Mouse (Mus musculus) CD4-positive, CD25-positive, alpha-beta regulatory T cell, adult 4 months (primary cell): ENCODE measurements around the gene Fam213a. TPM values are rescaled to one million over a fixed set of nuclear protein-coding genes. Genes with fewer than 3 reads are reported as not detected.

Source experiments
- ATAC-seq: one replicate; pipeline ENCODE4 v1.8.0; 2017
- polyA plus RNA-seq, 2 experiments: library from polyadenylated mRNA; unstranded; fragments of 100-300 nt; shearing (Covaris generic); gene quantifications; one replicate each; pipeline ENCODE4 v1.2.1; 2017

Fam213a gene
- polyA plus RNA-seq, 2 experiments from 2014 or later = 12.4 to 13.4 TPM

GRCm38 (mm10) chr14:41004201-41005141 is 9.1 kb downstream of the Fam213a start:
- ATAC-seq = no peak

- ATAC-seq = no peak
These were observed 12.0 kb downstream of the Fam213a start for GRCm38 (mm10) chr14:41001576-41001975.

GRCm38 (mm10) chr14:41000801-41001200 is 12.8 kb downstream of the Fam213a start:
- ATAC-seq = no peak

GRCm38 (mm10) chr14:40999904-41000645 is 13.5 kb downstream of the Fam213a start:
- ATAC-seq = peak; percentile 95

- ATAC-seq = no peak
These were observed 17.4 kb downstream of the Fam213a start for GRCm38 (mm10) chr14:40996171-40996570.

- peak; percentile 45 for ATAC-seq
These were observed 21.1 kb downstream of the Fam213a start for GRCm38 (mm10) chr14:40992464-40992863.

DNA sequence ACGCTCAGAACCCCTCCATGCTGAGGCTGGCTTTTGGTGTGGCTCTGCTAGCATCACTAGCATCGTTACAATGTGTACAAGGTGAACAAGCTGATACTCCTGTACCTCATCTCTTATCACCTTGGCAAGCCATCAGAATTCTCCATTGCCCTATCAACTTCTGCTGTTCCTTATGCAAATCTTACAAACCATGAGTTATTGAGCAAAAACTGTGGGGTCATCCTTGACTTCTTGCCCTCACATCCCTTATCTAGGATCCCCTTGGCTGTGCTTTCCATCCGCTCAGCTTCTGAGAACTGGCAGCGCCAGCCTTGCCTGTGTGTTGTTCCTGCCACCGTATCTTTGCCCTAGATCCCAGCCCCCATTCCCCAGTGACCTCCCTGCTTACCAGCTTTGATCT is 24.8 kb downstream of the Fam213a start:
- no peak for ATAC-seq

GRCm38 (mm10) chr14:40987184-40987583 is 26.4 kb downstream of the Fam213a start:
- no peak for ATAC-seq

- no peak for ATAC-seq
These were observed 28.0 kb downstream of the Fam213a start for GRCm38 (mm10) chr14:40985635-40986034.

- ATAC-seq = no peak
These were observed 33.9 kb downstream of the Fam213a start for GRCm38 (mm10) chr14:40979723-40980122.

GRCm38 (mm10) chr14:40979002-40979401 is 34.6 kb downstream of the Fam213a start:
- no peak for ATAC-seq

DNA sequence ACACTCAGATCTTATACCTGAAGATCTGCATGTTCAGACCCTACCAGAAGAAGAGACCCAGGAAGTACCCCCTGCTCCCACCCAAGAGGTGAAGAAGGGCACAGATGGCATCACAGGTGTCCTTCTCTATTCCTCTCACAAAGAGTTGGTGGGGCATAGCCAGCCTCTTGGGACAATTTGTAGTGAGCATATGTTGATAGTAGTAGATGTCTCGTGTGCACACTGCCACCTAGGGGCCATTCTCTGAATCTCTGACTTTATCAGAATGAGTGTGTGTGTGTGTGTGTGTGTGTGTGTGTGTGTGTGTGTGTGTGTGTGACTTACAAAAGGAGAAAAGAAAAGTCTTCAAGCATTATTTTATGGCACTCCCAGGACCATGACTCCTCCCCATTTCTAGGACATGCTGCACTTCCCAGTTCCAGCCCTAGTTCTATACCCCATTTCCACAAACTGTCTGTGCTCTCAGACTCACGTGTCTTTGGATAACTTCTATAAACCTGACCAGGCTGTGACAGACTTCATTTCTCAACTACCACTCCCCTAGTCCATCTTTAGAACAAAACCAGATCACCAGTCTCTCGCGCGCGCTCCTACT is 38.4 kb downstream of the Fam213a start:
- ATAC-seq = peak; percentile 96

GRCm38 (mm10) chr14:40968051-40968450 is 45.5 kb downstream of the Fam213a start:
- ATAC-seq = no peak

DNA sequence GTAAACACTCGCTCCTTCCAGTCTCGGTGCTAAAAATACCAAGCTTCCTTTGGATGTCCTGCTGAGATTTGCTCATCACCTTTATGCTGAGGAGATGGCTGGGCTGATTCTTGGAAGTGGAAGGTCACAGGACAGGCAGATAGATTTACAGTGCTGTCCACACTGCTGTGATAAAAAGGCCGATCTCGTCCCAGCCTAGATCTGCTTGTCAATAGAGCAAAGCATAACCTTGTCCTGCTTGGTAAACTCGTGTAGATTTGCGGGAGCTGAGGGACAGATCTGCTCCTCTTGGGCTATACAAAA is 46.0 kb downstream of the Fam213a start:
- ATAC-seq = no peak

DNA sequence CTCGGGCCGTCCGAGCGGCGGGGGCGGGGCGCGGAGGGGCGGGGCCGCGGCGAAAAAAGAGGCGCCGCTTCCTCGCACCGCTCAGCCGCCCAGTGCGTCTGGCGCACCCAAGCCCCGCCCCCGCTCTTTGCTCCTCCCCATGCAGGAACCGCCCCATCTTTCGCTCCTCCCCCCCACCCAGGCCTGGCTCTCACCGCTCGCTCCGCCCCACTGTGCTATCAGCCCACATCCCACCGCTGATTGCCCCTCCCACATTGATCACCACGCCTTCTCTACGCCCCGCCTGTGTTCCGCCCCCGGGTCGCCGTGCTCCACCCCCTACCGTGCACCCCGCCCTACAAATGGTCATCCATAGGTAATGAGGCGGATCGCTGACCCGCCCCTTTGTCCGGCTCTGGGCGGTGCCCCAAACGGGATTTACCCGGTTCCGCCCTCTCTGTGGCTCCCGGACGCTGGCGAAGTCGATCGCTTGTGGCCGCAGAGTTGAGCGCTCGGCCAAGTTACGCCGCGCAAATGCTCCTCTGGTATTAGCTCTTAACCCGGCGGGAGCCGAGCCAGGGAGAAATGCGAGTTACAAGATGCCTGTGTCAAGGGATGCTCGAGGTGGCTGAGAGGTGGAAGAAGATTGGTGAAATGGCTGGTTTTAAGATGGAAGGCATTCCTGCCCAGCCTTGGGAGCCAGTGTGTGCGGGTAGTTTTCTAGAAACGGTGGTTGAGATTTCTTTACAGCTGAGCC is 46.6 kb downstream of the Fam213a start:
- ATAC-seq = peak; percentile 82

- ATAC-seq = peak; percentile 31
These were observed 47.2 kb downstream of the Fam213a start, which contains the start of gene Tspan14 for GRCm38 (mm10) chr14:40966392-40966861. Gene Tspan14 (minus strand): TSS chr14:40966807.

- ATAC-seq = no peak
These were observed 47.9 kb downstream of the Fam213a start for GRCm38 (mm10) chr14:40965507-40966356.

DNA sequence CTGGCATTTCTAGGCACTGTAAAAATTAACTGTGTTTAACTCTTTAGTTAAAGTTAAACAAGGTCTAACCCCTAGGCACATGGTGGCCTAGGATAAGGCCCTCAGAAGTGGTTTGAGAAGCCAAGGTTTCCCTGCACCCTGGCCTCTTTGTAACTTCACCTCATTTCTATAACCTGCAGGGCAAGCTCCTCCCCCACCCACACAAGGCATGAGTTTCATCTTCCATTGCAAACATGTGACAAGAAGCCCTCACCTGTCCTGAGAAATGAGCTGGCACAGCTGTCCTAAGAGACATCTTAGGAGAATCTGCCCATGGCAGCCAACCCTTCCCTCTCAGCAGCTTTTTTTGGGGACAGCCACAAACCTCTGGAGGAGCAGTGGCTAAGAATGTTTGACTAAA is 48.7 kb downstream of the Fam213a start:
- no peak for ATAC-seq

DNA sequence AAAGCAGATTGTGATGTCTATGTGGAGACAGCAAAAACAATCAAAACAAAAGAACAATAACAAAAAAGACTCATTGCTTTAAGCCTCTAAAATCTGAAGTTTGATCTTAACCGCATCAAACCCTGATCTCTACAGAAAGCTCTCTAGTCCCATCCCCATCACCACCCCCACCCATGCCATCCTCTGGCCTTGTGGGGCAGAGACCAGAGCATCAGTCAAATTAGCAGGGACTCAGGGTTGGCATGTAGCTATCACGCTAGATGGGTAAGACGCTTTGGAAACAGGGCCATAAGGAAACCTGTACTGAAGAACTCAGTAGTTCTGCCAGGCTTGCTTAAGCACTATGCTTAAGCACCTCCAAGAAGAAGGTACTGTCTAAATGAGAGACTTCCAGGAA is 49.4 kb downstream of the Fam213a start:
- ATAC-seq = no peak

DNA sequence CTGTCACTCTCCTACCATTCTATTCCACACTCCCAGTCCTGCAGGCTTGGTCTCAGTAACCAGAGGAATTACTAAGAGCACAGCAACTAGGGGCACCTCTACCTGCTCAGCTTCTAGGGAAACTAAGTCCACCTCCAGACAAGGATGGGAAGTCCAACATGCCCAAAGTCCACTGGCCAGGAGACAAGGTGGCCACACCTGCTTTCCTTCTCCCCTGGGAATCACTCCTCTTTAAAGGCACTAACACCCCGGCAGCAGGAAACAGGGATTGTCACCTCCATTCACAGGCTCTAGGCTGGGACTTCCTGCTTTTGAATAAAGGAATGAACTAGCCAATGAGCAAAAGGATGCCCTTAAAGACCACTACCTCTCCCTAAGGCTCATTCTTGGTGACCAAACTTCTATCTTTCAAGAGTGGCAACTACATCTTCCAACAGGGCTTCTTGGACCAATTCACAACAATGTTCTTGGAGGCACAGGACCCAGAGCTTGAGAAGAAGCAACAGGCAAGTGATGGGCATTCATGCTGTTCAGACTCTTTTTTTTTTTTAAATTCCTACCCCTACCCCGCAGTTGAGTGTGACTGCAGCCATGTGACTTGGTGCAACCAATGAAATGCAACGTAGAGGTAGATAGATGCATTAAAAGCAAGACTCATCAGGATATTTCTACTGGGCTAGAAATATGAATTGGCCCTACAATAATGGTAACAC is 49.9 kb downstream of the Fam213a start:
- ATAC-seq = no peak
